Mouse (Mus musculus): ENCODE results near the gene Aurkb. TPM values are rescaled to one million over a fixed set of nuclear protein-coding genes. Genes with fewer than 3 reads are reported as not detected.

Gene Aurkb
- polyA plus RNA-seq, 2 experiments from 2014 or later = 9.0 to 17.8 TPM

DNA sequence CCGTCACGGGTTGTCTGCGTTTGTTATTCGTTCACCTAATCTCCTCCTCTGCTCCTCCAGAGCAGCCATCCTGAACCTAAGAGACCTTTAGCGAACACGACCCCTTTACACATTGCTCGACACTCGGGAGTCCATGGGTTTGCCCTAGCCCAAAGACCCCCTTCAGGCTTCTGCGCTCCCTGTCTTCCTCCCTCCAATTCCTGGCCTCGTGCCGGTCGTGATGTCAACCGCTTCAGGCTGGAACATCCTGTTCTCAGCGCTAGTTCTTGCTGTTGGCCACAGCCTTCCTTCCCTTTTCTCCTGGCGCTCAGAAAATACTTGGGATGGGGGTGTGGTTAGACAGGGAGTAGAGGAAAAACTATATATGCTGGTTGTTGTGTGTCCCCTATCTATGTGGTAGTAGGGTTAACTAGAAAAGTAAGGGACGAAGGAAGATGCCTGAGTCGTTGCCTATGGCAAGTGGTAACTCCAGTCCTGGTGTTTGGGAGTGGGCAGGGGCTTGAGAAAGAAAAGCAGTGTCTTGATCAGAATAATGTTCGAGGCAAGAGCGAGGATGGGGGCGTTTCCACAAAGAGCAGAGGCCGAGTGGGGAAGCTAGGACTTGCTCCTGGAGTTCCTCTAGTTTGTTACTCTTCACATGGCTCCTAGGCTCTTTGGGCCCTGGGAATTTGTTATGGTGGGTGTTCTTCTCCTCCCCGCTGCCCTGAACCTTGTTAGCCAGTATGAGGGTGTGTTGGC is 53.9 kb downstream of the Aurkb start:
- no peak for ATAC-seq

- ATAC-seq = peak; percentile 18
Observed at GRCm38 (mm10) chr11:69099915-69100345, 54.5 kb downstream of the Aurkb start.

DNA sequence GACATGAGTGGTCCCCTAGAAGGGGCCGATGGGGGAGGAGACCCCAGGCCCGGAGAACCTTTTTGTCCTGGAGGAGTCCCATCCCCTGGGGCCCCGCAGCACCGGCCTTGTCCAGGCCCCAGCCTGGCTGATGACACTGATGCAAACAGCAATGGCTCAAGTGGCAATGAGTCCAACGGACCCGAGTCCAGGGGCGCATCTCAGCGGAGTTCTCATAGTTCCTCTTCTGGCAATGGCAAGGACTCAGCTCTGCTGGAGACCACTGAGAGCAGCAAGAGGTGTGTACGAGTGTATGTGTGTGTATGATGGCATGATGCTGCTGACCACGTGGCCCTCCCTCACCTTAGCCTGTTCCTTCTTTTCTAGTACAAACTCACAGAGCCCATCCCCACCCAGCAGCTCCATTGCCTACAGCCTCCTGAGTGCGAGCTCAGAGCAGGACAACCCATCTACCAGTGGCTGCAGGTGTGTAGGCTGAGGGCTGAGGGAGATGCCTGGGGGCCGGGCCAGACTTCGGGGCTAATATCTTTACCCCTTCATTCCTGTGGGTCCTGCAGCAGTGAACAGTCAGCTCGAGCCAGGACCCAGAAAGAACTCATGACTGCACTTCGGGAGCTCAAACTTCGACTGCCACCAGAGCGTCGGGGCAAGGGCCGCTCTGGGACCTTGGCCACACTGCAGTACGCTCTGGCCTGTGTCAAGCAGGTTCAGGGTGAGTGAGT is 55.4 kb downstream of the Aurkb start:
- ATAC-seq = no peak

Other genes starting within 250 kb of the Aurkb start
- 10 to 100 TPM; 29.6 to 33.9 TPM for gene Ndel1, start 173.8 kb upstream of the Aurkb start, polyA plus RNA-seq (2017; shearing (Covaris generic))
- not detected for gene Rnf222, start 157.1 kb upstream of the Aurkb start, polyA plus RNA-seq (2017; shearing (Covaris generic))
- 1,000 to 10,000 TPM; 1,826 to 2,291 TPM for gene Rpl26, start 144.1 kb upstream of the Aurkb start, polyA plus RNA-seq (2017; shearing (Covaris generic))
- not detected for gene Odf4, start 118.6 kb upstream of the Aurkb start, polyA plus RNA-seq (2017; shearing (Covaris generic))
- under 1 TPM; 0.16 to 0.19 TPM for gene Arhgef15, start 88.2 kb upstream of the Aurkb start, polyA plus RNA-seq (2017; shearing (Covaris generic))
- 10 to 100 TPM in 1 of 2 experiments, 1 to 10 TPM in 1; 5.0 to 10.7 TPM for gene Slc25a35, start 77.5 kb upstream of the Aurkb start, polyA plus RNA-seq (2017; shearing (Covaris generic))
- 10 to 100 TPM; 36.9 to 71.7 TPM for gene Rangrf, start 70.5 kb upstream of the Aurkb start, polyA plus RNA-seq (2017; shearing (Covaris generic))
- gene Pfas, start 37.2 kb upstream of the Aurkb start, polyA plus RNA-seq (2017; shearing (Covaris generic)) = 10 to 100 TPM; 20.2 to 33.9 TPM
- 10 to 100 TPM; 12.5 to 13.5 TPM for gene Ctc1, start 29.7 kb upstream of the Aurkb start, polyA plus RNA-seq (2017; shearing (Covaris generic))
- gene Borcs6, start 14.1 kb downstream of the Aurkb start, polyA plus RNA-seq (2017; shearing (Covaris generic)) = 1 to 10 TPM; 1.0 to 1.4 TPM
- 1 to 10 TPM; 2.4 to 4.2 TPM for gene Tmem107, start 25.2 kb downstream of the Aurkb start, polyA plus RNA-seq (2017; shearing (Covaris generic))
- gene Vamp2, start 42.8 kb downstream of the Aurkb start, polyA plus RNA-seq (2017; shearing (Covaris generic)) = 10 to 100 TPM; 26.0 to 35.9 TPM
- gene Per1, start 49.6 kb downstream of the Aurkb start, polyA plus RNA-seq (2017; shearing (Covaris generic)) = 1 to 10 TPM; 4.5 to 6.6 TPM
- gene Hes7, start 74.8 kb downstream of the Aurkb start, polyA plus RNA-seq (2017; shearing (Covaris generic)) = not detected
- gene 9130213A22Rik, start 76.9 kb downstream of the Aurkb start, polyA plus RNA-seq (2017; shearing (Covaris generic)) = not detected
- gene Aloxe3, start 80.2 kb downstream of the Aurkb start, polyA plus RNA-seq (2017; shearing (Covaris generic)) = under 1 TPM in 1 of 2 experiments, not detected in 1; 0.35 TPM
- gene Alox12b, start 111.3 kb downstream of the Aurkb start, polyA plus RNA-seq (2017; shearing (Covaris generic)) = not detected
- gene Alox8, start 152.2 kb downstream of the Aurkb start, polyA plus RNA-seq (2017; shearing (Covaris generic)) = 10 to 100 TPM; 10.6 to 15.5 TPM
- under 1 TPM in 1 of 2 experiments, not detected in 1; 0.53 TPM for gene Gucy2e, start 191.4 kb downstream of the Aurkb start, polyA plus RNA-seq (2017; shearing (Covaris generic))

All from CD4-positive, CD25-positive, alpha-beta regulatory T cell, adult 4 months (primary cell).